Mouse (Mus musculus): Measurements from ENCODE around the gene Serhl.

- TF ChIP-seq POU5F1 (IDR thresholded peaks at IDR 0.05; ENCODE audit: borderline replicate concordance, low read length): no peak
- TF ChIP-seq CTCF (conservative IDR thresholded peaks at IDR 0.05; ENCODE audit: low read length): no peak
These were observed 5.2 kb upstream of the Serhl start for GRCm38 (mm10) chr15:83084022-83084640.

Data from E14TG2a.4 (cell line).